ENCODE assay signal across 17 mouse cellular contexts in the genomic region with DNA sequence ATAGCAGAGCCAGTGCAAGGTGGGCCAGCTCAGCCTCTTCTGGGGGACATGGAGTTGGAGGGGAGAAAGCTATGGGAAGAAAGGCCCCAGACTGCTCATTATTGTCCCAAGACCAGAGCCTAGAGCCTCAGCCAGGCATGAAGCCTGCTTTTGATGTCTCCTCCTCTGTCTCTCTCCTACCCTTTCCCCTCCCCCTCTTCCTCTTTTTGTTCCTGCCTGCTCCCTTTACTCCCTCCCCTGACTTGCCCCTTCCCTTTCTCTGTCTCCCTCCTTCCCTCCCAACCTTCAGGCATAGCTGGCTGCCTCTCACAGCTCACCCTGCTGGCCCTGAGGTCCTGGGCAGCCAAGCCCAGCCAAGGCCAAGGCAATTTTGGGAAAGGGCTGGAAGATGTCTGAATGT. TPM values are rescaled to one million over a fixed set of nuclear protein-coding genes. Genes with fewer than 3 reads are reported as not detected.
DNase-seq lines count a peak whose midpoint lies in the region; ATAC-seq and TF ChIP-seq lines count a peak whose summit lies in the region.
"Had no signal": no experiment of that assay in that cellular context is flagged by ENCODE, and none has a peak within 500 bp of the region (broad histone marks: within the 10 kb centered on the region; RNA-seq: fewer than 3 reads in every experiment).

No protein-coding gene starts in this region.

- intact Hi-C loops in heart, postnatal 14 days (cut with DNase I), result no loop called here

- no peaks in the 10 kb centered on the region for H3K36me3 ChIP-seq in kidney, embryonic 14.5 days (ENCODE audit: control insufficient read depth, insufficient read depth, low read length)
- H3K36me3 ChIP-seq in stomach, embryonic 14.5 days (ENCODE audit: control insufficient read depth, insufficient read depth, low read length), result no peaks in the 10 kb centered on the region
- no peaks in the 10 kb centered on the region for H3K36me3 ChIP-seq in stomach, postnatal 0 days (ENCODE audit: control insufficient read depth, insufficient read depth, low read length)
- H3K36me3 ChIP-seq in embryonic facial prominence, embryonic 12.5 days, result peaks cover 16% of the 10 kb centered on the region; the same call in 1 of the 2 replicates
- H3K36me3 ChIP-seq: heart, embryonic 15.5 days had no signal

- H3K27me3 ChIP-seq in kidney, embryonic 14.5 days (ENCODE audit: control insufficient read depth, insufficient read depth, low read length), result peaks cover 25% of the 10 kb centered on the region; the same call in 1 of the 2 replicates
- H3K27me3 ChIP-seq in stomach, embryonic 14.5 days (ENCODE audit: control insufficient read depth, insufficient read depth, low read length), result no peaks in the 10 kb centered on the region
- H3K27me3 ChIP-seq in stomach, postnatal 0 days (ENCODE audit: control insufficient read depth, insufficient read depth, low read length), result no peaks in the 10 kb centered on the region; the same call in 1 of the 2 replicates
- no peaks in the 10 kb centered on the region for H3K27me3 ChIP-seq in embryonic facial prominence, embryonic 12.5 days

- 0 out of 2 replicates have a peak, but pooled peaks have one; percentile 30 for ATAC-seq in kidney, embryonic 14.5 days (ENCODE audit: low FRiP score, low TSS enrichment)
- ATAC-seq in stomach, embryonic 14.5 days (ENCODE audit: insufficient number of reproducible peaks, insufficient read depth, low FRiP score, low read depth), result peak; percentile 19; the same call in 1 of the 2 replicates
- ATAC-seq in stomach, postnatal 0 days (ENCODE audit: low FRiP score, low TSS enrichment), result no peak
- ATAC-seq in embryonic facial prominence, embryonic 12.5 days (ENCODE audit: insufficient number of reproducible peaks, insufficient read depth, low FRiP score, low TSS enrichment), result no peak
- peak; percentile 55 for ATAC-seq in megakaryocyte, adult 5-6 weeks (ENCODE audit: poor library complexity, severe bottlenecking)
- ATAC-seq in megakaryocyte-erythroid progenitor cell, adult 5-6 weeks (replicated peaks; ENCODE audit: low FRiP score, low TSS enrichment, poor library complexity, severe bottlenecking), result no peak; the same call in 1 of the 2 replicates
- ATAC-seq: CD4-positive, CD25-positive, alpha-beta regulatory T cell, adult 4 months; forebrain, embryonic 13.5 days had no signal

- TF ChIP-seq EP300 in stomach, postnatal 0 days (optimal IDR thresholded peaks at IDR 0.05), result no peak

- peaks cover 4% of the 10 kb centered on the region; the same call in 1 of the 2 replicates for H3K4me1 ChIP-seq in kidney, embryonic 14.5 days (ENCODE audit: control insufficient read depth, insufficient read depth, low read length)
- H3K4me1 ChIP-seq in stomach, embryonic 14.5 days (ENCODE audit: control insufficient read depth, insufficient read depth, low read length), result peaks cover 9% of the 10 kb centered on the region
- H3K4me1 ChIP-seq in stomach, postnatal 0 days (replicated peaks; ENCODE audit: control insufficient read depth, insufficient read depth), result no peaks in the 10 kb centered on the region
- peaks cover 25% of the 10 kb centered on the region for H3K4me1 ChIP-seq in embryonic facial prominence, embryonic 12.5 days

- no peak for TF ChIP-seq CTCF in stomach, postnatal 0 days (IDR thresholded peaks at IDR 0.05; ENCODE audit: low read depth)

- H3K4me2 ChIP-seq in kidney, embryonic 14.5 days (replicated peaks; ENCODE audit: low read depth, low read length), result no peak overlapping the region
- H3K4me2 ChIP-seq in stomach, embryonic 14.5 days (replicated peaks; ENCODE audit: low read depth, low read length), result no peak overlapping the region
- H3K4me2 ChIP-seq in stomach, postnatal 0 days (replicated peaks; ENCODE audit: low read depth), result no peak overlapping the region
- H3K4me2 ChIP-seq in embryonic facial prominence, embryonic 12.5 days (replicated peaks), result no peak overlapping the region
- H3K4me2 ChIP-seq: forebrain, embryonic 13.5 days; heart, embryonic 15.5 days had no signal

- no peak overlapping the region for H3K9ac ChIP-seq in kidney, embryonic 14.5 days (ENCODE audit: low read depth, low read length)
- H3K9ac ChIP-seq in stomach, embryonic 14.5 days (replicated peaks; ENCODE audit: low read depth, low read length), result no peak overlapping the region
- H3K9ac ChIP-seq in stomach, postnatal 0 days (ENCODE audit: low read length), result no peak overlapping the region
- no peak overlapping the region for H3K9ac ChIP-seq in embryonic facial prominence, embryonic 12.5 days
- H3K9ac ChIP-seq: forebrain, embryonic 13.5 days; heart, embryonic 15.5 days; liver, embryonic 14.5 days had no signal

- no peak overlapping the region for H3K4me3 ChIP-seq in kidney, embryonic 14.5 days (ENCODE audit: low read length)
- H3K4me3 ChIP-seq in stomach, embryonic 14.5 days (ENCODE audit: low read depth, low read length), result no peak overlapping the region
- no peak overlapping the region for H3K4me3 ChIP-seq in stomach, postnatal 0 days (ENCODE audit: low read depth, low read length)
- no peak overlapping the region for H3K4me3 ChIP-seq in embryonic facial prominence, embryonic 12.5 days
- H3K4me3 ChIP-seq: forebrain, embryonic 13.5 days; heart, embryonic 15.5 days; myocyte had no signal

- H3K9me3 ChIP-seq in kidney, embryonic 14.5 days (ENCODE audit: control insufficient read depth, low read length), result no peaks in the 10 kb centered on the region
- H3K9me3 ChIP-seq in stomach, embryonic 14.5 days (ENCODE audit: control insufficient read depth, low read depth, low read length), result no peaks in the 10 kb centered on the region
- H3K9me3 ChIP-seq in stomach, postnatal 0 days (ENCODE audit: control insufficient read depth, low read length), result no peaks in the 10 kb centered on the region
- H3K9me3 ChIP-seq in embryonic facial prominence, embryonic 12.5 days, result no peaks in the 10 kb centered on the region
- H3K9me3 ChIP-seq: forebrain, embryonic 13.5 days; heart, embryonic 15.5 days had no signal

- no peak overlapping the region for H3K27ac ChIP-seq in kidney, embryonic 14.5 days (ENCODE audit: low read depth, low read length)
- no peak overlapping the region for H3K27ac ChIP-seq in stomach, embryonic 14.5 days (ENCODE audit: low read length)
- H3K27ac ChIP-seq in stomach, postnatal 0 days (replicated peaks), result no peak overlapping the region
- H3K27ac ChIP-seq in embryonic facial prominence, embryonic 12.5 days, result peak overlapping the region; percentile 36; the same call in 1 of the 2 replicates
- H3K27ac ChIP-seq: forebrain, embryonic 13.5 days; heart, embryonic 15.5 days; liver, embryonic 14.5 days had no signal

- no peak for DNase-seq in kidney, postnatal 25 days
- DNase-seq in stomach, postnatal 0 days (ENCODE audit: low spot score), result no peak
- DNase-seq in heart, postnatal 14 days, result no peak
- DNase-seq: cerebellum, adult 11-12 months; kidney, postnatal 10 days; right cerebral cortex, postnatal 4 days; thymus, postnatal 36 days had no signal

RNA-seq across cellular contexts. Expression of gene Cyp26b1, which starts 24.1 kb away (rescaled TPM):
- polyA plus RNA-seq in kidney, embryonic 14.5 days (2014; fragmentation: Nextera tagmentation; extraction: Ambion mirVana), result 4.4 and 6.7 TPM in 2 replicates
- 1.1 and 1.2 TPM in 2 replicates for polyA plus RNA-seq in stomach, embryonic 14.5 days (2014; fragmentation: Nextera tagmentation; extraction: Ambion mirVana)
- 5.8 and 6.4 TPM in 2 replicates for polyA plus RNA-seq in stomach, postnatal 0 days (2015; fragmentation: Nextera tagmentation; extraction: Ambion mirVana)
- polyA plus RNA-seq in embryonic facial prominence, embryonic 12.5 days (2016; fragmentation: Nextera tagmentation; extraction: Ambion mirVana), result 24.6 and 24.9 TPM in 2 replicates
- not detected in 2 replicates for total RNA-seq in megakaryocyte, adult 5-6 weeks (2015)
- not detected in 2 replicates for total RNA-seq in megakaryocyte, adult 5-6 weeks (2017)
- total RNA-seq in heart, postnatal 14 days (2021), result 1 to 10 TPM; 2.1 to 2.7 TPM
- total RNA-seq in megakaryocyte-erythroid progenitor cell, adult 5-6 weeks (2014; fragmentation: Nextera tagmentation), result not detected in 2 replicates
- not detected in 2 replicates for total RNA-seq in megakaryocyte-erythroid progenitor cell, adult 5-6 weeks (2017)

Comparison
In these comparisons a context has a peak if more than half of its experiments do, and no peak if none do; other contexts are left out.
1. ATAC-seq: peak in kidney, embryonic 14.5 days (single experiment), stomach, embryonic 14.5 days (single experiment) and megakaryocyte, adult 5-6 weeks (single experiment); none in stomach, postnatal 0 days (single experiment), embryonic facial prominence, embryonic 12.5 days (single experiment) and megakaryocyte-erythroid progenitor cell, adult 5-6 weeks (single experiment).